Mouse (Mus musculus): ENCODE measurements at regions not wholly inside any gene's neighbourhood (a gene's known extent, or its start where the extent isn't known, plus 50 kb on each side); places are given as distances from the start of the nearest gene placed in this dataset.

DNA sequence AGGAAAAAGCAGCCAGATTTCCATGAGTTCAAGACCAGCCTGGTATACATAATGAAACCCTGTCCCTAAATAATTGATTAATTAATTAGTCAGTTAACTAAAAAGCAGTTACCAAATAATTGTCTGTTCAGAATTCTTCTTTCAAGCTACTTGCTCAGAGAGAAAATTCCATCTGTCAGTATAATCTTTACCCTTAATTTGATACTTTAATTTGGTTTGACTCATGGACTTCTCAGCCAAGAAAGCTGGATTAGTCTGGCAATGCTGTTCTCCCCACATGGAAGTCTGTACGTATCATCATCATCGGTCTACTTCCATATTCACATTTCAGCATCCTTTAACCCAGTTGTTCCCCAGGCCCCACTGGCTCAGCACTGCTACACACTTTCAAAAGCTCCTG is 461.0 kb upstream of the Sphkap start:
- no peak overlapping the region for H3K4me3 ChIP-seq
- H3K4me1 ChIP-seq: peaks cover 21% of the 10 kb centered on the region
- peaks cover 44% of the 10 kb centered on the region for H3K27me3 ChIP-seq (ENCODE audit: low read depth, poor library complexity, severe bottlenecking)
- no peaks in the 10 kb centered on the region for H3K9me3 ChIP-seq (replicated peaks)
- 89% methylated on average over 2 of the region's 2 CpGs for WGBS
- H3K27ac ChIP-seq: no peak overlapping the region
- no peak for DNase-seq (ENCODE audit: low spot score)
- no peaks in the 10 kb centered on the region for H3K36me3 ChIP-seq

DNA sequence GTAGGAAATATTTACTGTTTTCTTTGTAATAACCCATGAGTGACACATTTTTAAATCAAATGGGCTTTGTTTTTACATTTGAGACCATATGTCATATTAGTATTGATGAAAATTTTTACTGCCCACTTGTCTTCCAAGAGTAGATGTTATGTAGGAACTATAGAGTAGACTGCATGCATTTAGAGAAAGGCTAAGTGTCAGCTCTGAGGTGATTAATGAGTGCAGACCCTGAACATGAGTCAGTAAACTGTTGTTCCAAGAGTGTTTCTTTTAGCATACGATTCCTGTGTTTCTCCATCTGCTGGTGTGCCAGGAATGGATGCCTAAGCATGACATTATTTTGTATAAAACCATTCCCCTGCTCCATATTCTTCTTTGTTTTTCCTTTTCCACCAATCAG is 454.5 kb upstream of the Sphkap start:
- Histone ChIP-seq H3K9me3 (replicated peaks) (no peaks in the 10 kb centered on the region), H3K27ac (no peak overlapping the region), H3K4me3 (no peak overlapping the region), H3K4me1 (peaks cover 5% of the 10 kb centered on the region; the same call in 1 of the 2 replicates), H3K27me3 (ENCODE audit: low read depth, poor library complexity, severe bottlenecking) (peaks cover 5% of the 10 kb centered on the region), H3K36me3 (no peaks in the 10 kb centered on the region)
- WGBS: 64% methylated on average over 1 of the region's 1 CpGs
- no peak for DNase-seq (ENCODE audit: low spot score)

DNA sequence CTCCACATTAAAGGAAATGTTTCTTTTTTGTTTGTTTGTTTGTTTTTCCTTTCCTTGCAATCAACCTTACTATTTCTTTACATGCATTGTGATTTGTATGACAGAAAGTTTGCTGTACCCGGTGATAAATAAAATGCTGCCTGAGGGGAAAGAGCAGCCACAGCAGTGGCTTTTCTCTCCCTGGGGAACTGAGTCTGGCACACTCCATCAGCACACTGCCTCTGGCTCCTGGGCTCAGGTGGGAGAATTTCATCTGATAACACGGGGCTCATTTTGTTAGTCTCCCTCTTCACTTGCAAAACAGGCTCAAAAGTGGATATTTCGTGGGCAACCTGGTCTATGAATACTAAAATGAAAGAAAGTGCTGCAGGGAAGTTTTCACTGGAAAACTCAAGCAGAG is 454.1 kb upstream of the Sphkap start:
- H3K4me1 ChIP-seq: peaks cover 5% of the 10 kb centered on the region; the same call in 1 of the 2 replicates
- H3K27me3 ChIP-seq (ENCODE audit: low read depth, poor library complexity, severe bottlenecking): peaks cover 4% of the 10 kb centered on the region; the same call in 1 of the 2 replicates
- DNase-seq (ENCODE audit: low spot score): no peak
- H3K27ac ChIP-seq: no peak overlapping the region
- no peaks in the 10 kb centered on the region for H3K9me3 ChIP-seq (replicated peaks)
- H3K36me3 ChIP-seq: no peaks in the 10 kb centered on the region
- 69% methylated on average over 3 of the region's 3 CpGs for WGBS
- H3K4me3 ChIP-seq: no peak overlapping the region

DNA sequence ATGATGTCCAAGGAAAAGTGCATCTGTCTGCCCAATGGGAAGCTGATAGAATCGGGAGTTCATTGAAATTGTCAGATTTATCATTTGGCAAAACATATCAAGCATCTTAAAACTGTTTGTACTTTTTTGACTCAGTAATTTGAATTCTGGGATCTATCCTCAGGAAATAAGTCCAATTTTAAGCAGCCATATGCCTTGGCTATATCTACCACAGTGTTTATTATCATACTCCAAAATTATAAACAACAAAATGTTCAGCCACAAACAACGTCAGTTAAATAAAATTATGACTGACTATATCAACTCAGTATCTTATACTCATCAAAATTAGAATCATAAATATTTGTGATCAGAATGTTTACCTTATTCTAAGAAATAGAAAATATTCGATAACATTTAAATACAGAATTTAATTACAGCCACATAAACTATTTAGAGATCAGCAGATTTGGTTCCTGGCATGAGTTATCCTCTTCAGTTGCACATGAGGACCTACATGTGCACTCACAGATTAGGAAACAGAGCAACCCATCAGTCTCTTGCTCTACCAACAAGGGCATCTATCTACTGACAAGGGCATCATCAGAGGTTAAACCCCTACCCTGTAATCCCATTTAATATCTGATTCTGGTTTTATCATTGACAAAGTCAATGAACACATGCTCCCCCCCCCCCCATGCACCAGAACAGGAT is 451.9 kb upstream of the Sphkap start:
- WGBS: 92% methylated on average over 3 of the region's 3 CpGs
- H3K4me1 ChIP-seq: peaks cover 5% of the 10 kb centered on the region; the same call in 1 of the 2 replicates
- H3K27me3 ChIP-seq (ENCODE audit: low read depth, poor library complexity, severe bottlenecking): no peaks in the 10 kb centered on the region

DNA sequence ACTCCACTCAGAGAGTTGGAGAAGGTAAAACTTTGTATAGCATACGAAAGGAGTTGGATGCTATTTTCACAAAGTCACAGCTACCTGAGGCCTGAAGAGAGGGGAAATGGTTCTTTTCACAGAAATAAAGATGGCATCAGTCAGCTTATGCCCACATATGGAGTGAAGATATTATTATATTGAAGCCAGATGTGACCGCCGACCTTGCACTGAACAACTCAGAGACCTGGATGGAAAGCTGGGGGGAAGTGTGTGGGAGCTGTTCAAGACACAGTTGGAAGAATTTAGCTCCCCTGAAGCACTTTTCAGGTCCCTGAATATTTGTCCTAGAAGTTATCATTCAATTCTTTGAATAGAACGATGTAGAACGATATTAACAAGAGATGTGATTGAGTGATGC is 446.0 kb upstream of the Sphkap start:
- Histone ChIP-seq H3K27me3 (ENCODE audit: low read depth, poor library complexity, severe bottlenecking) (no peaks in the 10 kb centered on the region), H3K9me3 (replicated peaks) (no peaks in the 10 kb centered on the region), H3K36me3 (no peaks in the 10 kb centered on the region), H3K4me1 (0 out of 2 replicates have a peak, but pooled peaks cover 4% of the 10 kb centered on the region), H3K4me3 (no peak overlapping the region), H3K27ac (no peak overlapping the region)
- DNase-seq (ENCODE audit: low spot score): no peak
- WGBS: 73% methylated on average over 5 of the region's 5 CpGs

More for the DNA sequence above, 451.9 kb upstream of the Sphkap start:
- Histone ChIP-seq H3K9me3 (replicated peaks) (no peaks in the 10 kb centered on the region), H3K4me3 (no peak overlapping the region), H3K27ac (no peak overlapping the region), H3K36me3 (no peaks in the 10 kb centered on the region)
- DNase-seq (ENCODE audit: low spot score): no peak

DNA sequence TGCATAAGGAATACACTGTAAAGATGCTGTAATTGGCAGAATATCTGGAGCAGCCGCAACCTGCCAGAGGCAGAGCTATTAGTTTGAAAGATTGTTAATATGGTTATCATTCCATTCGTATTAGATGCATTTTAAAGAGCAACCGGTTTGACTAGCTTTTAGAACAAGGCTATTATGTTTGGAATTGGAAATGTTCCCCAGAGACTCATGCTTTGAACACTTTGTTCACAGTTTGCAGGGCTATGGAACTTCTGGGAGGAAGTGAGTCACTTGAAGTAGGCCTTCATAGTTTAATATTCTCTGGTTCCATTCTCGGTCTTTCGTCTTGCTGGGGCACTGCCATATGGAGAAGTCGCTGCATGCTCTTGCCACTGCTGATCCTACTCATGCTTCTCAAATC is 443.1 kb upstream of the Sphkap start:
- Histone ChIP-seq H3K36me3 (no peaks in the 10 kb centered on the region), H3K4me3 (no peak overlapping the region), H3K27ac (no peak overlapping the region), H3K27me3 (ENCODE audit: low read depth, poor library complexity, severe bottlenecking) (no peaks in the 10 kb centered on the region), H3K9me3 (replicated peaks) (no peaks in the 10 kb centered on the region), H3K4me1 (0 out of 2 replicates have a peak, but pooled peaks cover 4% of the 10 kb centered on the region)
- no peak for DNase-seq (ENCODE audit: low spot score)
- 95% methylated on average over 6 of the region's 6 CpGs for WGBS

DNA sequence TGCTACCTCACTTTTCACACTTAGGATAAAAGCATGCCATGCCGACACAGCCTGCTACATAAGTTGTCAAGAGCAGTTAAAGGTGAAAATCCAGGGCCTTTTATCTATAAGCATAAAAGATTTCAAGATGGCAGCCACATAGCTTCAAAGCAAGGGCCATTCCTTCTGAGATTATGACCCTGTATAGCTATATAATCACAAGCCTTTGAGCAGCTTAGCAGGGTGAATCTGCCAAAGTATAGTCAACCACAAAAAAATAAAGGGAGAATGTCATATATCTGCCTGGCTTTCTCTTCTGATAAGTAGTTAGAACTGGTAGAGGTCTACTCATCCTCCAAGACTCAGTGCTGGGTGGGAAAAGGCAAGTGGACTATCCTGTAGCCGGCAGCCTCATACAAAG is 440.4 kb upstream of the Sphkap start:
- Histone ChIP-seq H3K4me1 (no peaks in the 10 kb centered on the region), H3K27ac (no peak overlapping the region), H3K27me3 (ENCODE audit: low read depth, poor library complexity, severe bottlenecking) (no peaks in the 10 kb centered on the region), H3K4me3 (no peak overlapping the region), H3K9me3 (replicated peaks) (no peaks in the 10 kb centered on the region), H3K36me3 (no peaks in the 10 kb centered on the region)
- 90% methylated on average over 2 of the region's 2 CpGs for WGBS
- no peak for DNase-seq (ENCODE audit: low spot score)

DNA sequence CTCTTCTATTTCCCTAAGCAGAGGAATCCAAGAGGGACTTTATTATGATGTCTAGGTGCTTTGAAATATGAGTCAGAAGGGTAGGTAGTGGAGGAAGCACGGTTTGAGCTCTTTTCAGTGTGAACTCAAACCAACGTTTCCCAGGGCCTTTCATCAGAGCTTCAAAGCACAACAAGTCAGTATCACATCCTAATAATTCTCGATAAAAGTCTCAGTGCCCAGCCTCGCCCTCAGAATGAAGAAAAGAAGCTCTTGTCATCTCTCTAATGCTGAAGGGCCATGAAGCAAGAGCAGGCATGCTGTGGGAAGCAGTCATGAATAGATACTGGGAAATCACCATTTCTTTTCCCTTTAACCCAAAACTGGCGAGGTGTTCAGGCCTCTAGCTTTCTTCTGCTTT is 440.0 kb upstream of the Sphkap start:
- Histone ChIP-seq H3K27ac (no peak overlapping the region), H3K9me3 (replicated peaks) (no peaks in the 10 kb centered on the region), H3K27me3 (ENCODE audit: low read depth, poor library complexity, severe bottlenecking) (no peaks in the 10 kb centered on the region), H3K36me3 (no peaks in the 10 kb centered on the region), H3K4me3 (no peak overlapping the region), H3K4me1 (no peaks in the 10 kb centered on the region)
- 74% methylated on average over 5 of the region's 5 CpGs for WGBS
- DNase-seq (ENCODE audit: low spot score): no peak

DNA sequence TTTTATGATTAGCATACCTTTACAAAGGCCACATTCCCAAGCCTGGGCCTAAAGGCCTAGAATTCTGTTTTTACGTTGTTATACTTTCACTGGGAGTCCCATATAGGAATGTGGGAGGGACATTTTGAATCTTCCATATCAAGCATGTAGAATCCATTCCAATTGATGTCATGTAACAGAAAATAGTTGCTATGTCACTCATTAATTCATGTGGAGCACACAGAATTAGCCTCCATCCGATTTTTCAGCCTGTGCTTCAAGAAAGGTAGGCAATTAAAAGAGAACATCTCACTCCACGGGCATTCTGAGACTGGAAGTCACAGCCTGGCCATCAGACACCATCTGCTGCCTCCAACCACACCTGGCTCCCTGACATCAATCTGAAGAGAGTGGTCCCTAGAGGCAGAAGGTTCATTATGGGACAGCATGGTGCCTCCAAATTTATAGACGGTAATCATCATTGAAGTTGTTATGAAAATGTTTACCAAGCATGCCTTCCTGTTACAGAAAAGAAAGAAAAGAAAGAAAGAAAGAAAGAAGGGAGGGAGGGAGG is 436.9 kb upstream of the Sphkap start:
- DNase-seq (ENCODE audit: low spot score): no peak
- WGBS: 67% methylated on average over 4 of the region's 4 CpGs
- no peak overlapping the region for H3K27ac ChIP-seq
- H3K36me3 ChIP-seq: no peaks in the 10 kb centered on the region
- H3K9me3 ChIP-seq (replicated peaks): no peaks in the 10 kb centered on the region
- H3K4me3 ChIP-seq: no peak overlapping the region
- H3K4me1 ChIP-seq: no peaks in the 10 kb centered on the region
- no peaks in the 10 kb centered on the region for H3K27me3 ChIP-seq (ENCODE audit: low read depth, poor library complexity, severe bottlenecking)

DNA sequence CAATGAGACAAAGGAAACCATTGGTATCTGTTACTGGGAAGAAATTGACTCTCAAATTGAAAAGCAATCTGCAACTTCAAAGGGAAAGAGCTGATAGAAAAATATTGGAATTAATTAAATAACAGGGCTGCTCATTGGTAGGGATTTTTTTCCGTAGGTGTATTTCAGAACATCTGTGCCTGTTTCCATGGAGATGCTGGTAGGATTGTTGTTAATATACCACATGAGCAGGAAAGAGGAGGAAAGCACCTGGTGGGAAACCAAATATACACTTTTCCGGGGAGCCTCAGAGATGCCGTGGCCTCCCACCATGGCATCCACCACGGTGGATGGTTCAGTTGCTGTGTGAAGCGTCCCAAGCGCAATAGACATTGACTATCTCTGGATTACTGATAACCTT is 428.0 kb upstream of the Sphkap start:
- 95% methylated on average over 6 of the region's 6 CpGs for WGBS
- H3K27me3 ChIP-seq (ENCODE audit: low read depth, poor library complexity, severe bottlenecking): no peaks in the 10 kb centered on the region
- H3K9me3 ChIP-seq (replicated peaks): no peaks in the 10 kb centered on the region
- H3K36me3 ChIP-seq: no peaks in the 10 kb centered on the region
- no peak for DNase-seq (ENCODE audit: low spot score)
- H3K27ac ChIP-seq: no peak overlapping the region
- no peak overlapping the region for H3K4me3 ChIP-seq
- no peaks in the 10 kb centered on the region for H3K4me1 ChIP-seq

DNA sequence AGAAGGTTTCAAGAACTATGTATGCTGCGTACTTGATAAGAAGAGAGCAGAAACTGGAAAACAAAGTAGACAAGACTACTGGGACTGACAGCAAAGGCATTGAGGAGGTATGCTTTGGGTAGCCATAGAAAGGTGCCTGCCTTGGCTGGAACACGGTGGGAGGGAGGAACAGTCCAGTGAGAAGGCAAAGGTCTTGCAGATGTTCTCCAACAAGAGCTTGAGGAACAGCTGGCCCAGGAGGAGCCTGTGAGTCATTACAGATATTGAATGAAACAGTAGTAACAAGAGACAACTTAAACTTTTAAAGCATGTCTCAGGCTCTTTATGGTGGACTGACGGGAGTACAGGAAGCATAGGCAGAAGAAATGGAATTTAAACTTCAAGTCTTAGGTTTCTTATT is 424.9 kb upstream of the Sphkap start:
- 93% methylated on average over 3 of the region's 3 CpGs for WGBS
- no peaks in the 10 kb centered on the region for H3K27me3 ChIP-seq (ENCODE audit: low read depth, poor library complexity, severe bottlenecking)

DNA sequence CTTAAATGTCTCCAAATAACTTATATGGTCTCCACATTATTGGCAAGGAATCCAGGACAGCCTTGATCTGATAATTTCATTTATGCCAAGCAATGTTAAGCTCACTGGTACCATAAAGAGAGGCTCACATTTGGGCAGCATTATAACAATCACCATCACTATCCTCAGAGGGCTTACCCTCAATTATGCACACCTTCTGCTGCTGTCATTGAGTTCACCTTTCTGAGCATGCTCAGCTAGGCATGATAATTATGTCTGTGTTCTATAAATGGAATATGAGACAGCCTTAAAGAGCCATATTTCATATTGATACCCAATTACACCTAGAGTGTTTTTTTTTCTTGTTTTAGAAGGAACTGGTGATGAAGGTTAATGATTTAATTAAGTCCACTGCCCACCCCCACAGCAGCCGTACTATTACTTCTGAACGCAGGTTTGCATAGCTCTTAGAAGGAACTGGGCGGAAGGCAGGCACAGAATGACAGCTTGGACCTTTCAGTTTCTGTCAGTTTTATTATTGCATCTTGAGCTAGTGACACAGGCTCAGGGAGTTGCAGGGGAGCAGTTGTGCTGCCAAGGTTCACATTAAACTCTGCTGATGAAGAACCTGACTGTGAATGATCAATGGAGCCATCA is 424.0 kb upstream of the Sphkap start:
- WGBS: 88% methylated on average over 3 of the region's 3 CpGs
- no peak overlapping the region for H3K27ac ChIP-seq
- H3K4me1 ChIP-seq: no peaks in the 10 kb centered on the region
- no peaks in the 10 kb centered on the region for H3K36me3 ChIP-seq
- DNase-seq (ENCODE audit: low spot score): no peak
- H3K9me3 ChIP-seq (replicated peaks): no peaks in the 10 kb centered on the region
- no peak overlapping the region for H3K4me3 ChIP-seq
- H3K27me3 ChIP-seq (ENCODE audit: low read depth, poor library complexity, severe bottlenecking): no peaks in the 10 kb centered on the region

More for the DNA sequence above, 424.9 kb upstream of the Sphkap start:
- H3K36me3 ChIP-seq: no peaks in the 10 kb centered on the region
- H3K4me3 ChIP-seq: no peak overlapping the region
- no peak overlapping the region for H3K27ac ChIP-seq
- no peak for DNase-seq (ENCODE audit: low spot score)
- H3K9me3 ChIP-seq (replicated peaks): no peaks in the 10 kb centered on the region
- H3K4me1 ChIP-seq: no peaks in the 10 kb centered on the region

DNA sequence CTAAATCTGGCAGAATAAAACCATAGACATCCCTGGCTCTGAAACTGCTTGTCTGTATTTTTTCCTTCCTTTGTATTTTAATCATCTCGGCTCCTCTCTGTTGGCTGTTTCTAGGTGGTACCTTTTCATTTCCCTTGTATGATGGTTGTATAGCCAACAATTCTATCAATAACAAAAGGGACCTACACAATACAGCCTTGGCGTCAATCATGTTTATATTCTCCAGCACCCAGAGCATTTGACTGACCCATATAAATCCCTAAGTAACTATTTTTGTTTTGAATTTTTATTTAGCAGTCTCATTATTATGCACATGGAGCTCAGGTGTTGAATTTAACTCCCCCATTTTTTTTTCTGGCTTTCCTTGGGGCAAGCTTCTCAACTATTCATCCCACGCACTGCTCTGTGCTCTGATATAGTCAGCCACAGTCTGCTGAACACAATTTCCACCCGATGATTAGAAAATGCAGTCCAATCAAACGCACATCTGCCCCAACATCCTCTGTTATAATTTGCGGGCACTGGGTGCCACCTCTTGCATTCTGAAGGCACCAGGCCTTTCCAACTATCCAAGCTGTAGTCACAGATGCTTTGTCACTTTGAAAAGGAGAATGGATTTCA is 422.1 kb upstream of the Sphkap start:
- Histone ChIP-seq H3K4me1 (no peaks in the 10 kb centered on the region), H3K9me3 (replicated peaks) (no peaks in the 10 kb centered on the region), H3K36me3 (no peaks in the 10 kb centered on the region), H3K27me3 (ENCODE audit: low read depth, poor library complexity, severe bottlenecking) (no peaks in the 10 kb centered on the region), H3K27ac (no peak overlapping the region), H3K4me3 (no peak overlapping the region)
- WGBS: 90% methylated on average over 6 of the region's 6 CpGs
- no peak for DNase-seq (ENCODE audit: low spot score)

All from limb, embryonic 10.5 days (tissue).